Mouse (Mus musculus) ZHBTc4 (cell line): ENCODE measurements around the gene Cd59b.
A peak's percentile ranks its signal among the peaks of the same experiment; 100 is the strongest.

Experiments
- DNase-seq: peaks from one replicate; pipeline ENCODE4 v3.0.0-alpha.2; 2011; ENCODE audit warnings: low read depth, low spot score

Cd59b gene

DNA sequence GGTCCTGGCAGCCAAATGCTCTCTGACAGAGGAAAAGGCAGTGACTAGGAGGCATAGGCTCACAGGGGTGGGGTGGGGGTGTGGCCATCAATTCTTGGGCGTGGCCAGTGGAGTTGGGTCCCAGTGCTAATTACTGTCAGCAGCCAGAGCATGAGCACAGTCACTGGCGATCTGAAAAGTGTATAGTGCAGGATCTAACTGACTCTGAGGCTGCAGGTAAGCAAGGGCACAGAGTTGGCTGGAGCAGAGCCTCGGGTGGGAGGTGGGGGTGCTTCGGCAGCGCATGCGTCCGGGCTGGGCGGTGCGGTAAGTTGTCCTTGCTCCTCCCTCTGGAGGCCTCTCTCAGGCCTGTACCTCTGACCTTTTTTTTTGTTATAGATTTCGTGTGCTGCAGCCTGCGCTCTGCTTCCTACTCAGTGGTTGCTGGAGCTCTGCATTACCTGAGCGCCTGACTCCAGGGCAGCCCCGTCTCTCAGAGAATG lies at the start of gene Cd59b:
Gene Cd59b (plus strand): TSS at position 146 of the 482 bp plus-strand sequence.
- peak; percentile 87 for DNase-seq

DNA sequence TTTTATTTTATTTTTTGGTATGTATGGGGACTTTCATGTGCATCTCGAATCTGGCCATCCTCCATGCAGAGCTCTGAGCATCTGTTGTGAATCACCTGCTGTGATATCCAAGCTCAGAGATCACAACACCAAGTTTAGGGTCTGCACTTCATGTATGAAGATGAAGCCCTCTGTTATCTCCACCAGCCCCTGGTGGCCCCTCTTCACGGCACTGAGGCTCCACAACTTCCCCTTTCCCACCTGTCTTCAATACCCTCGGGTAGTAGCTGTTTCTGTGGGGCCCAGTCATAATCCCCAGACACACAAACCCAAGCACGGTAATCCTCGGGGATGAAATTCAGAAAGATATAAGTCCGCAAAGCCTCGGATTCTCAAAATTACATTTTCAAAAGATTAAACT lies 46.6 kb upstream of the Cd59b start:
- no peak for DNase-seq

DNA sequence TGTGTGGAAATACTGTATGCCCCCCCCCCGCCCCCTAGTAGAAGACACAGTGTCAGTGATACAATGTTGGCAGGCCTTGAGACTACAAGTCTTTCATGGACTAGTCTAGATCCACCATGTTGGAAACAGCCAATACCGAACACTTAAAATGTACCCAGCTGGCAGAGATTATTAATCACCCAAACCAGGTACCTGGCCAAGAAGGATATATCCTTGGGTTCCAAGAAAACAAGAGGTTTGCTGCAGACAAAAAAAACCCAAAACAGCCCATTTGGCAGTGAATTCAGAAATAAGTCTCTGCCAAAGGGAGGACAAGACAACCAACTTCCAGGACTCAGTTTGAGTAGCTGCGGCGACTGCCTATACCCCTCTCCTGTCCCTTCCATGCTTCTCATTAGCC lies 45.0 kb upstream of the Cd59b start:
- no peak for DNase-seq

DNA sequence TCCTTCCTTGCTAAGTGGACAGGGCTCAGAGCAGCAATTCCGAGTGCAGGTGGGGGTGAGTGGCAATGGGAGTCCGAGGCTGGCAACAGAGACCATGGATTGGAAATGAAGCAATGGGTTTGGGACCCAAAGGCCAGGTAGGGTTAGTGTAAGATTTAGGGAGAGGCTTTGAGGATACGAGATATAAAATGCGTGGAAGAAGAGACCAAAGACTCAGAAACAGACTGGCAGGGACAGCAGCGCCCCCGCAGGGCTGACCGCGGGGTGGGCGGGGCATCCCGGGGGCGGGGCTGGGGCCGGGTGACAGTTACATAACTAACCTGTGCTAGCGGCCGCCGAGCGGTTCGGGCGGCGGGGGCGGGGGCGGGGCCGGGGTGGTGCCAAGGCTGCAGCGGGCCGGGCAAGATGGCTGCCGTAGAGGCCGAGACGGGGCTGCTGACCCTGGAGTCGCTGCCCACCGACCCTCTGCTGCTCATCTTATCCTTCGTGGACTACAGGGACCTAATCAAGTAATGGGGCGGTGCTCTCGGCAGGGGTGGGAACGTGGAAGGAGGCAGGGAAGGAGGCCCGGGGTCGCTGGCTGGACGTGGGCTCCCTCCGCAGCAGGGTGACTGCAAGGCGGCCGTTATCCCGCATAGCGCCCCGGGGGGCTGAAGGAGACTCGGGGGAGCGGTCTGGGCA lies 42.1 kb upstream of the Cd59b start, which contains the start of gene Fbxo3:
Gene Fbxo3 (plus strand): TSS at position 264 of the 681 bp plus-strand sequence.
- peak; percentile 91 for DNase-seq

DNA sequence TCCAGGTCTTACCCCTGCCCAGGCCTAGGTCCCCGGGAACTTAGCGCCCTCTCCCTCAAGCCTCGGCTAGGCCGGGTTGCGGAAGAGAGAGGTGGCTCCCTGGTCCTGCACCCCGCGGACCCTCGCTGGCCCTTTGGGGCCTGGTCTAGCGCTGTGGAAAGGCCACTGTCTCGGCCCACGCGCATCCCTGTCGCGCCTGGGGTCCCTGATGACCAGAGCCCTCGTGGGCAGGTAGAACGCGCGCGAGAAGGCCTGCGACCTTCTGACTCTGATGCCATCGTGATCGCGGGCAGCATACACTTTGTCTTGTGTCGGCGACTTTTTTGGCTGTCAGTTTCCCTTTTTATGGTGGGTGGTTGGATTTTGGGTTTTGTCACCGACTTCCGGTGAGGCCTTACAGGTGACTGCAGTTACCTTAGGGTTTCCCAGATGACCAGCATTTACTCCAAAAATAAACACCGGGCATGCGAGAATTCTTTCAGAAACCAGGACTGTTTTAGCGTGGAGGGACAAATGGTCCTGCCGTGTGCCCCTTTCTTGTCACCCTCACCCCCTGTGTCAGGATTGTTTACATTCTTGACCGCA lies 41.4 kb upstream of the Cd59b start, which contains the start of gene 4931422A03Rik:
Gene 4931422A03Rik (minus strand): TSS at position 223 of the 585 bp plus-strand sequence.
- peak; percentile 13 for DNase-seq

DNA sequence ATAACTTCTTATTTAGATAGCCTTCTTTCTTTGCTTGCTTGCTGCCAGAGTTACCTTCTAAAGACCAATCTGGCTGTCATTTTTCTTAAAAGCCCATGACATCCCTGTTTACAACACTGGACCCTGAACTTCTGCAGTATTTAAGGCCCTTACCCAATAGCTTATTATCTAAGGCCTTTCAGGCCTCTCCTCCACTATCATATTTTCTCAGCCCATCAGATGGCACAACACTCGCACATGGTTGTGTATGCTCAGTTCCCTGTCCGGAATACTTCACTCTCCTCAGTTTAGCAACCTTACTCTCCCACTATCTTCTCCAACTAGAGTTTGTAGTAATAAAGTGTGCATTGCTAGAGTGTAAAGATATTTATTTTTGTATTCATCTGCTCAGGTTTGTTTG lies 40.6 kb upstream of the Cd59b start:
- DNase-seq, result no peak

DNA sequence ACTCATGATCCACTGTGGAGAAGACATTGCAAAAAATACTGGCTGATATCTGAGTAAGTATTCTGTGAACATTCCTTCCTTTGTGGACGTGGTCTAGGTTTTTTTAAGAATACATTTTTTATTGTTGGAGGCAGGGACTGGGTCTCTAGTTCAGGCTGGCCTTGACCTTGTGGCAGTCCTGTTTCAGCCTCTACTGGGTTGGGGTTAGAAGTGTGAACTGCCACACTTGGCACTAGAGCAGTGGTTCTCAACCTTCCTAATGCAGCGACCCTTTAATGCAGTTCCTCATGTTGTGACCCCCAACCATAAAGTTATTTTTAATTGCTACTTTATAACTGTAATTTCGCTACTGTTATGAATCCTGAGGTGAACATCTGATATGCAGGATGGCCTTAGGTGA lies 39.3 kb upstream of the Cd59b start:
- DNase-seq, result no peak

DNA sequence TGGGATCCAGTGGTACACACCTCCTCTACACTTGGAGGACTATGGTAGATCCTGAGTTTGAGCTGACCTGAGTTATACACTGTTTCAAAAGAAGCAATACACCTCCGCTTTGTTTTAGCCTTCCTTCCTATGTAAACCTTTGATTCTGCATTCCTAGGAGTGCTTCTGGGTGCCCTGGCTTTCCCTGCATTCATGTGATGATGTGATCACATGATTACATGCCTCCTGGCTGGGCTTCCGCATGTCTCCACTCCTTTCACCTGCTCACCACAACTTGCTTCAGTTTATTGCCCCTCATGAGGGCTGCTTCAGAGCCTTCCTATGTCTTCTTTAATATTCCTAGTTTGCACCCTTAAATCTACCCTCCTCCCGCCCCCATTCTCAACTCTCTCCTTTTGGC lies 37.6 kb upstream of the Cd59b start:
- peak; percentile 78 for DNase-seq

DNA sequence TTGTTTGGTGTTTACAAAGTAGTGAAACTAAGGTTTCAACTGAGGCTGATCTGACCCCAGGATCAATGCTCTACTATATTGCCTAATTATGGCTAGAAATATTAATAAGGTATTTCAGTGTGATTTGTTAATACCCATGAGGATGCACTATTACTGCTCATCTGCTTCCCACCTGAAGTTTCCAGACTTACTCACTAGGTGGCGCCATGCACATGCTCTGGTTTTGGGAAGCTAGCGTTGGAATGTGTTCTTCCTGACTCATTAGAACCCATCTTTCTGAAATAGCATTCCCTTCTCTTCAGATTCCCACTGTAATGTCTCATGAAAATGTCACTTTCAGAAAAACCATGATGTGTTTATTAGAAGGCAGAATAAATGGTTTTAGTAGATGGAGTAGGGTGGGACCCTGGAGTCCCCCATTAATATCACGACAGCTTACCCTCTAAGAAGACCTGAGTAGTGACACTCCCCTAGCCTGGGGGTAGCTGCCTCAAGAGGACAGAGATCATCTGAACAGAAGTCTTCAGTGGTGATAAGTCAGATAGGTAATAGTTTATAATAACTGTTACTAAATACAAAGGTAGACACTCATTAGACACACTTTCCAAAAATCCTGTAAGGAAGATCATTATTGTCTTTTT lies 34.7 kb upstream of the Cd59b start:
- DNase-seq, result peak; percentile 78

DNA sequence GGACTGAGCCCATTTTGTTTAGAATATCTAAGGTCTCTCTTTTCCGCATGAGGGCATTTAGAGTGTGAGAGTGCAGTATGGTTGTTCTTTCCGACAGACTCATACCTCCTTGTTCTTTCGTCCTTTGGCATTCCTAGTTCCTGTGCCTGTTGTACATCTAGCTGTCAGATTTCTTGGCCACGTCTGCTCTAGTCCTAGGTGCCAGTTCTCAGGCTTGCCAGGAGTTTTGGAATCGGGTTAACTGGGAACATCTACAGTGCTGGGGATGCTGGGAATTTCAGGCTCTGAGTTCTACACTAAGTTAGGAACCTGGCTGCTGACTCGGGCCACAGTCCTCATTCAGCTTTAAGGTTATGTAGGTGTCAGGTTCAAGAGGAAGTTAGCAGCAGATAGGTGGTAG lies 34.1 kb upstream of the Cd59b start:
- no peak for DNase-seq

DNA sequence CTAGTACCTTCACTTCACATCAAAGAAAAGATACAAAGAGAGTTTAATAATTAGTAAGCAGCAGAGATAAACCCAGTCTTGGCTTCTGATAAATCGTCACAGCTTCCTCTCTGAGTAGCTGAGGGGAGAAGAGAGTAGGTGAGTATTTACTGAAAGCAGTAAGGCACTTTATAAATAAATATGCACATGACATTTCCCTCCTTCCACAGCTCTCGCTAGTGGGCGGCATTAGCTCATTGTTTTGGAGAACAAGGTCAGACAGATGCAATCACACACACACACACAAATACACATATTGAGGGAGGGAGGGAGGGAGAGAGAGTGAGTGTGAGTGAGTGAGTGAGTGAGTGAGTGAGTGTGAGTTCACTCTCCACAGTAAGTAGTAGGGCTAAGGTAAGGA lies 33.3 kb upstream of the Cd59b start:
- no peak for DNase-seq

DNA sequence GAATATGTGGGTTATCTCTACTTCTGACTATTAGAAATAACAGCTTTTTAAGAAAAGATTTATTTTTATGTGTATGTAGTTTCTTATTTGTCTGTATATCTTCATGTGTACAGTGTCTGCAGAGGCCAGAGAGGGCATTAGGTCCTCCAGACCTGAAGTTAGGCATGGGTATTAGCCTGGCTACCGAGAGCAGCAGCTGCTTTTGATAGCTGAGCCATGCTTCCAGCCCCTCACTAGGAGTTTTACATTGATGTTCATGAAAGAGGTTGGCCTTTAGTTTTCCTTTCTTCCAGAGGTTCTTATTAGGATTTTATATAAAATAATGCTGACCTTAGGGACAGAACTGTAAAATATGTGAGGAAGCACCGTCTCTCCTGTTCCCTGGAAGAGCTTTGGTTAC lies 31.4 kb upstream of the Cd59b start:
- no peak for DNase-seq

DNA sequence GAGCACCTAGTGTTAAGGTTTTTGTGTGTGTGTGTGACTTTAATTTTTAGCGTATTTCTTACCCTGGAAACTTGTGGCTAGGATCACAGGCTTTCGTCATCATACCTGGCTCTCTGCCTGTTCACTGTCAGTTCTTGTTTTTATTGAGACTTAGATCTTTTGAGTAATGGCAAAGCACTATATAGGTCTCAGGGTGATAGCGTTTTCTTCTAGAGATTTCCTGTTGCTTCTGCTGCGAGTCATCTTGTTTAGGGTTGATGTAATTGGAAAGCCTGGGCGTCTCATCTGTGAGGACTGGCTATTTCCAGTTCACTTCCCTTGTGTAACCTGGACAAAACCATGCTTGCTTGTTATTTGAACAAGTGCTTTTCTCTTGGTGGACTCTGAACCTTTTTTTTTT lies 28.0 kb upstream of the Cd59b start:
- no peak for DNase-seq

DNA sequence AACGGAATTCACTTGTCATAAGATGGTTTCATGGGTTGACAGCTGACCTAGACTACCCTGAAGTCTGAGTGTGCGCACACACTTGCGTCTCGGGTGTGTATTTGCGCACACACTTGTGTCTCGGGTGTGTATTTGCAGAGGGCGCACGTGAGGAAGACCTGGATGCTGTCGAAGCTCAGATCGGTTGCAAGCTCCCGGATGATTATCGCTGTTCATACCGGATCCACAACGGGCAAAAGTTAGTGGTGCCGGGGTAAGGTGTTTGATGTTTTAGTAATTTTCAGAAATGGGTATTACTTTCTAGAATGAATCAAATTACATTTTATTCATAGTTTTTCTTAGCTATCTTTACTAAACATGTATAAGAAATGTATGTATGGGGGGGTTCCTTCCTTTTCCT lies 26.9 kb upstream of the Cd59b start:
- DNase-seq, result no peak

DNA sequence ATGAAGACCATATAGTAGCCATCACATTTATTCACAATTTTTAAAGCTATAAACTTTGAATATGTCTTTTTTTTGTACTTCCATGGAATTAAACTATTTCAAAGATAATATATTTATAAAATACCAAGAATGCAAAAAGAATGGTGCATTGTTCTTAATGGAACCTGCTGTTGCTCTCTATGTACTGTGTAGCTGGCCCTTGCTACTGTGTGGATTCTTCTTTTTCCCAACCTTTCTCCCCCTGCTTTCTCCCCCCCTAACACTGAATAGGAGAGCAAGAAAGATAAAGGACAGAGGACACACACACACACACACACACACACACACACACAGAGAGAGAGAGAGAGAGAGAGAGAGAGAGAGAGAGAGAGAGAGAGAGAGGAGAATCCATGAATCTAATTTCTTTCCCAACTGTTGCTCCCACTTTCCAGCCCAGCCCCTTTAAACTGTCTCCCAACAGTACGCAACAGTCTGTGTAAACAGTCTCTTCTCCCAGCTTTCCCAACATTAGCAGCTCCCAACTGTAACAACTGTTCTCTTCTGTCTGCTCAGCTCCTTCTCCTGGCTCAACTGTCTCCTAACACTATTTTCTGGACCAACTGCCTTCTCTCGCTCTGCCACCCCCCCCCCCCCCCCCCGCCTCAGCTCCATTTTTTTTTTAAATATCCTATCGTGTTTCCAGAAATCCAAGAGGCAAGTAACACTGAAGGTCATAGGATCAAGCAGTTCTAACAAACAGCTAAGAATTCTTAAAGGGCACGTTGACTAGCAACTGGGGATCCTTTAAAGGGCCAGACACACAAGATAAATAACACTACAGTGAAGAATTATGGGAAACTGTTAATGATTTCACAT lies 25.8 kb upstream of the Cd59b start:
- DNase-seq, result no peak

DNA sequence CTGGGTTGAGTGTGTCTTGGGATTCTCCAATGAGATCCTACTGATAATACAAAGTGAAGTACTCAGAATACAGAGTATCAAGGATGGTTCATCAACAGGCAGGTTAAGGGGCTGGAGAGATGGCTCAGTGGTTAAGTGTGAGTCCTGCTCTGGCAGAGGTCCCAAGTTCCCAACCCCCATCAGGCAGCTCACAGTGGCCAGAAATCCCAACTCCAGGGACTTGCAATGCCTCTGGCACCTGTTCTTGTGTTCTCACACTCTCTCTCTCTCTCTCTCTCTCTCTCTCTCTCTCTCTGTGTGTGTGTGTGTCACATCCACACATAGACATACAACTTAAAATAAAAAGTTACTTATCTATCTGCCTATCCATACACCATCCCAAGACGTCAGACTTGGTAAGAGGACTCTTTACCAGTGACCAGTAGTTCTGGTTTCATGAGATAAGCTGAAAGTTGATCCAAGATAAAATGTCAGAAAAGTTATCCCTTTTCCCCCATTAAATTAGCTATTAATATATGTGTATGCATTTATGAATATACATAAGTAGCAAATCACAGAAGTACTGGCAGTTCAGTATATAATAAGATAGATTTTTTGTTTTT lies 25.1 kb upstream of the Cd59b start:
- no peak for DNase-seq

DNA sequence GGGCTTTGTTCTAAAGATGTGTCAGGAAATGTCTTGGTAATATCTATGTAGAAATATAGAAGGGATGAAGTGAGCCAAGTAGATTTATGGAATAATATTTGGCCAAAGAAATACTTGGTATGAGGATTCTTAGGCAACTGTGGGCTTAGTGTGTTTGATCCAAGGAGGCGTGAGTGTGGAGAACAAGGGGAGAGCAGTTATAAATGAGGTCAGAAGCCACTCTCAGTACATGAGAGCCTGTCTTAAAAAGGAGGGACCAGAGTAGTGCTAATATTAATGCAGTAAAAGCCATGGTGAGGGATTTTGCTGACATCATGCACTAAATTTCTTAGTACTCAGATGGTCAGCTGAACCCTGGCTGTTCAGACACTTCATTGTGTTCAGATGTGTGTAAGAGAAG lies 11.3 kb upstream of the Cd59b start:
- no peak for DNase-seq

DNA sequence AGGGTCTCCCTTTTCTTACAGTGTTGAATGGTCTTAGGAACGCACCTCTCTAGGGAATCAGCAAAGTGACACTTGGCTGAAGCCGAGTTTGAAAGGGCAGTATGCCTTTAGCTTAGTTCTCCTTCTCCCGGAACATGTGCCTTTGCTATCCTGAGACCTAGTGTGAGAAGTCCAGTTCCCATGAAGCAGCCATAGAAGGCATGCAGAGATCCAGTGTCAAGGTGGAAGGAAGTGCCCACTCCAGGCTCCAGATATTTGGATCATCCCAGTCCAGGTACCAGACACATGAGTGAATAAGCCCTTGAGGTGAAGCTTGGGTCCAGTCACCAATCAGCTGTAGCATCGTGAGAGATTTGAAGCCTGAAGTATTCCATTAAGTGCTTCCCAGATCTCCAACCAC lies 10.7 kb upstream of the Cd59b start:
- no peak for DNase-seq

DNA sequence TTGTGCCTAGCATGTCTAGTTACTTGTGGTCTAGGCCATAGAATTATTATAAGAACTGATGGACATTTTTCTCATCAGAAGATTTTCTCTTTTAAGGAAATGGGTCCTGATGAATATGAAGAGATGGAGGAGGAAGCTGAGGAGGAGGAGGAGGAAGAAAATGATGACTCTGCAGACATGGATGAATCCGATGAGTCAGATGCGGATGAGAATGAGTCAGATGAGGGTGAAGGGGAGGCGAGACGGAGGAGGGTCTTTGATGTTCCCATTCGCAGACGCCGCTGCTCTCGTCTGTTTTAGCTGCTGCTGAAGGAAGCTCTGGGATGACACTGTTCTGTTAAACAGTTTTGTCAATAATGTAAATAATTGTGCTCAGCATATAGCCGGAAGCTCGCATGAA lies 9.9 kb upstream of the Cd59b start:
- DNase-seq, result no peak

DNA sequence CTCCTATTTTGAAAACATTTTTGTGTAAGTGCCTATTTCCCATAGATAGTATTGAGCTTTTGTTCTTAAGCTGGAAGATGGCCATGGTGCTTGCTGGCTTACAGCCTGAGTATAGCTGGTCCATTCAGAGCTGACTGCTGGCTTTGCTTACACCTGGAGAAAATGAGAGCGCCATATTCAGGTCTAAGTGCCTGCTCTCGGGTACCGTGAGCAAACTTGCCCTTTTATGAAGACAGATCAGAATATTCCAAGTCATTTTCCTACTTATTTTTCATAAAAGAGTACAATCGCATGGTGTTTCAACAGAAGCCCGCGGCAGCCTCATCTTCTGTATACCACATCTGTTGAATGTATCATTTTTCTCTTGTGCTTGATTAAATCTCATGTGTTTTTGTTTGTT lies 8.7 kb upstream of the Cd59b start:
- DNase-seq, result no peak

DNA sequence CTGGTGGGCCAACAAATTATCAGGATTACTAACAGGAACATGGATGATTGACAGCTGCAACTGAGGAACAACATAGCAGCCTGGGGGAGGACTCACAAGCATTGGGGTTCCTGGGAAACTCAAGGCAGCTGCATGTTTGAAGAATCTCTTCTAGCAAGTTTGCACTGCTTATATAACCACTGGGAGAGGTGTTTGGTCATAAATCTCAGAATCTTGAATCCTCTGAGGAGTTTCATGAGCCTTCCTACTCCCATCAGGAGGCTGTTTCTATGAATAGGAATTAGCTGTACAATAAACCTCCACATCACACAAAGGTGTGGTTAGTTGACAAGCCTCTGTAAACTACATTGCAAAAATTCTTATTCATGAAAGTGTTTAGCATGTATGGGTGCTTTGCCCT lies 7.0 kb upstream of the Cd59b start:
- DNase-seq, result no peak

DNA sequence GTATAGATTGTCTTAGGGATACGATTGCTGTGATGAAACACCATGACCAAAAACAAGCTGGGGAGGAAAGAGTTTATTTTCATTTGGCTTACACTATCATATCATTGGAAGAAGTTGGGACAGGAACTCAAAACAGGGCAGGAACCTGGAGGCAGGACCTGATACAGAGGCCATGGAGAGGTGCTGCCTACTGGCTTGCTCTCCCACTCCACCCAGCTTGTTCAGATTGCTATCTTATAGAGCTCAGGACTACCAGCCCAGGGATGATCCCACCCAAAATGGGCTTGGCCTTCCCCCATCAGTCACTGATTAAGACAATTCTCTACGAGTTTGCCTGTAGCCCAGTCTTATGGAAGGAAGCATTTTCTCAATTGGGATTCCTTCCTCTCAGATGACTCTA lies 5.5 kb upstream of the Cd59b start:
- no peak for DNase-seq
